Mouse (Mus musculus): ENCODE results near the gene Hist1h3b. TPM values are rescaled to one million over a fixed set of nuclear protein-coding genes. Genes with fewer than 3 reads are reported as not detected.
A peak's percentile ranks its signal among the peaks of the same experiment; 100 is the strongest.
"Not testable (repeated sequence)": the region's sequence is repeated elsewhere in the genome, so short reads cannot be mapped to it uniquely, and the experiment has no call there.

Gene Hist1h3b
- polyA plus RNA-seq, 1 experiment from 2014 or later = 15.4 TPM

- Histone ChIP-seq H3K27ac (ENCODE audit: low read depth, low read length) (peak overlapping the region; percentile 99), H3K4me2 (ENCODE audit: low read depth, low read length, severe bottlenecking) (peak overlapping the region; percentile 60)
Measured at GRCm38 (mm10) chr13:23747081-23747891, 4.8 kb upstream of the Hist1h3b start.

GRCm38 (mm10) chr13:23747892-23748288, 4.2 kb upstream of the Hist1h3b start:
- Histone ChIP-seq H3K36me3 (ENCODE audit: control insufficient read depth, insufficient read depth, low read length) (no peaks in the 10 kb centered on the region), H3K4me3 (ENCODE audit: low read depth, low read length) (no peak overlapping the region; the same call in 1 of the 2 replicates), H3K27me3 (ENCODE audit: control insufficient read depth, insufficient read depth, low read length) (no peaks in the 10 kb centered on the region), H3K27ac (ENCODE audit: low read depth, low read length) (peak overlapping the region; percentile 99), H3K4me1 (replicated peaks; ENCODE audit: control insufficient read depth, insufficient read depth, low read length) (no peaks in the 10 kb centered on the region; the same call in 1 of the 2 replicates), H3K9ac (ENCODE audit: low read length) (peak overlapping the region; percentile 72), H3K9me3 (ENCODE audit: control insufficient read depth, low read length) (no peaks in the 10 kb centered on the region), H3K4me2 (ENCODE audit: low read depth, low read length, severe bottlenecking) (peak overlapping the region; percentile 35; the same call in 1 of the 2 replicates)
- WGBS = 6% methylated on average over 4 of the region's 4 CpGs
- ATAC-seq (replicated peaks; ENCODE audit: low FRiP score) (no peak), DNase-seq (ENCODE audit: low spot score) (no peak)

More at GRCm38 (mm10) chr13:23747081-23747891, 4.8 kb upstream of the Hist1h3b start:
- ATAC-seq (replicated peaks; ENCODE audit: low FRiP score) (peak; percentile 1; the same call in 1 of the 2 replicates), DNase-seq (ENCODE audit: low spot score) (no peak)
- Histone ChIP-seq H3K9ac (ENCODE audit: low read length) (peak overlapping the region; percentile 72), H3K4me3 (ENCODE audit: low read depth, low read length) (peak overlapping the region; percentile 38), H3K36me3 (ENCODE audit: control insufficient read depth, insufficient read depth, low read length) (no peaks in the 10 kb centered on the region), H3K4me1 (replicated peaks; ENCODE audit: control insufficient read depth, insufficient read depth, low read length) (no peaks in the 10 kb centered on the region; the same call in 1 of the 2 replicates), H3K9me3 (ENCODE audit: control insufficient read depth, low read length) (no peaks in the 10 kb centered on the region), H3K27me3 (ENCODE audit: control insufficient read depth, insufficient read depth, low read length) (no peaks in the 10 kb centered on the region)
- 2% methylated on average over 13 of the region's 13 CpGs for WGBS

- WGBS = 92% methylated on average over 5 of the region's 5 CpGs
- Histone ChIP-seq H3K4me1 (replicated peaks; ENCODE audit: control insufficient read depth, insufficient read depth, low read length) (no peaks in the 10 kb centered on the region; the same call in 1 of the 2 replicates), H3K36me3 (ENCODE audit: control insufficient read depth, insufficient read depth, low read length) (no peaks in the 10 kb centered on the region), H3K9ac (ENCODE audit: low read length) (no peak overlapping the region), H3K27me3 (ENCODE audit: control insufficient read depth, insufficient read depth, low read length) (no peaks in the 10 kb centered on the region), H3K4me3 (ENCODE audit: low read depth, low read length) (no peak overlapping the region), H3K4me2 (ENCODE audit: low read depth, low read length, severe bottlenecking) (no peak overlapping the region), H3K9me3 (ENCODE audit: control insufficient read depth, low read length) (no peaks in the 10 kb centered on the region), H3K27ac (ENCODE audit: low read depth, low read length) (peak overlapping the region; percentile 97)
- DNase-seq (ENCODE audit: low spot score) (no peak), ATAC-seq (replicated peaks; ENCODE audit: low FRiP score) (no peak)
Measured at GRCm38 (mm10) chr13:23749563-23750121, 2.4 kb upstream of the Hist1h3b start.

- not testable (repeated sequence) for H3K36me3 ChIP-seq (ENCODE audit: control insufficient read depth, insufficient read depth, low read length); H3K9me3 ChIP-seq (ENCODE audit: control insufficient read depth, low read length); H3K27me3 ChIP-seq (ENCODE audit: control insufficient read depth, insufficient read depth, low read length); H3K4me1 ChIP-seq (replicated peaks; ENCODE audit: control insufficient read depth, insufficient read depth, low read length)
- H3K9ac ChIP-seq (ENCODE audit: low read length) = peak within 1 kb of the TSS; percentile 72
- peak within 1 kb of the TSS; percentile 40 for H3K4me2 ChIP-seq (ENCODE audit: low read depth, low read length, severe bottlenecking)
- ATAC-seq (replicated peaks; ENCODE audit: low FRiP score) (peak; percentile 58), DNase-seq (ENCODE audit: low spot score) (peak; percentile 89)
- WGBS = under 1% methylated on average over 27 of the region's 47 CpGs
- H3K27ac ChIP-seq (ENCODE audit: low read depth, low read length) = peak within 1 kb of the TSS; percentile 97
- peak within 1 kb of the TSS; percentile 36 for H3K4me3 ChIP-seq (ENCODE audit: low read depth, low read length)
Measured at GRCm38 (mm10) chr13:23750839-23751477, 1.1 kb upstream of the Hist1h3b start, which contains the start of gene Hist1h2ab. Gene Hist1h2ab, plus strand, starts transcription at chr13:23751126.

GRCm38 (mm10) chr13:23751478-23751956, 550 bp upstream of the Hist1h3b start:
- no peak for DNase-seq (ENCODE audit: low spot score)
- under 1% methylated on average over 11 of the region's 11 CpGs for WGBS
- H3K9ac ChIP-seq (ENCODE audit: low read length) = peak overlapping the region; percentile 72

GRCm38 (mm10) chr13:23752742-23753172, 690 bp downstream of the Hist1h3b start:
- no peak for DNase-seq (ENCODE audit: low spot score)
- no peak for ATAC-seq (replicated peaks; ENCODE audit: low FRiP score)
- Histone ChIP-seq H3K36me3 (ENCODE audit: control insufficient read depth, insufficient read depth, low read length) (no peaks in the 10 kb centered on the region), H3K9me3 (ENCODE audit: control insufficient read depth, low read length) (no peaks in the 10 kb centered on the region), H3K27me3 (ENCODE audit: control insufficient read depth, insufficient read depth, low read length) (no peaks in the 10 kb centered on the region), H3K27ac (ENCODE audit: low read depth, low read length) (peak overlapping the region; percentile 75), H3K4me2 (ENCODE audit: low read depth, low read length, severe bottlenecking) (peak overlapping the region; percentile 56), H3K4me3 (ENCODE audit: low read depth, low read length) (peak overlapping the region; percentile 32), H3K4me1 (replicated peaks; ENCODE audit: control insufficient read depth, insufficient read depth, low read length) (peaks cover 4% of the 10 kb centered on the region; the same call in 1 of the 2 replicates), H3K9ac (ENCODE audit: low read length) (peak overlapping the region; percentile 74)
- WGBS = 1% methylated on average over 6 of the region's 6 CpGs

More at GRCm38 (mm10) chr13:23751478-23751956, 550 bp upstream of the Hist1h3b start:
- Histone ChIP-seq H3K27ac (ENCODE audit: low read depth, low read length) (peak overlapping the region; percentile 97), H3K4me1 (replicated peaks; ENCODE audit: control insufficient read depth, insufficient read depth, low read length) (no peaks in the 10 kb centered on the region; the same call in 1 of the 2 replicates), H3K4me2 (ENCODE audit: low read depth, low read length, severe bottlenecking) (peak overlapping the region; percentile 40), H3K27me3 (ENCODE audit: control insufficient read depth, insufficient read depth, low read length) (no peaks in the 10 kb centered on the region), H3K36me3 (ENCODE audit: control insufficient read depth, insufficient read depth, low read length) (no peaks in the 10 kb centered on the region), H3K4me3 (ENCODE audit: low read depth, low read length) (peak overlapping the region; percentile 36), H3K9me3 (ENCODE audit: control insufficient read depth, low read length) (no peaks in the 10 kb centered on the region)
- ATAC-seq (replicated peaks; ENCODE audit: low FRiP score) = peak; percentile 31; the same call in 1 of the 2 replicates

DNA sequence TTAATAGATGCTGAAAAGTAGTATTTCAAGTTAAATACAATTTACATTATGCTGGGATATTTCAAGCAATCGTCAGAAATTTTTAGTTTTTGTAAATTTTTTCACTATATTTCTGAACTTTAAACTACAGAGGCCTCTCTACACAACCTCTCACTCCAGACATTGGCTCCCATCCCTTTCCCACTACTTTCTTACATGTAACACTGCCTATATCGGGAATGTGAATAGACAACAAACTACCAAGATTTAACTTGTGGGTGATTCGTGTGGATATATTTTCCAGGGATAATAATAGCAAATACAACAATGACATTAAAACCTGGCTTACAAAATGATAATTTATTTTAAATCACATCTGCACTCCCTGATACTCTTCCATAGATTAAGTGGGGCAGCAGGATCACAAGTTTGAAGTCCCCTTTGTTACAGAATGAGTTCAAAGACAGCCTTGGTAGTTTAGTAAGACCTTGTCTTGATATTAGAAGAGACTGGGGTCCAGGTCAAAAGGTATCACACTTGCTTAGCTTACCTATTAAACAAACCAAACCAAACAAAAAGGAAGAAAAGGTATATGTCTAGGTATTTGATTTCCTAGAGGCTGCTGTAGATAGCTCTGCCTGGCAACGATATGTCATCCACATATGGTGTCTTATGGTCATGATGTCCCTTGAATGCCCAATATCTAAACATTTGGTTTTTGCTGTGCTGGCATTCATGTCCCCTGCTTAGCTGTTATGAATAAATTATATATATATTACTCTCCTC, 1.4 kb downstream of the Hist1h3b start:
- Histone ChIP-seq H3K9me3 (ENCODE audit: control insufficient read depth, low read length) (no peaks in the 10 kb centered on the region), H3K4me3 (ENCODE audit: low read depth, low read length) (peak overlapping the region; percentile 32; the same call in 1 of the 2 replicates), H3K27ac (ENCODE audit: low read depth, low read length) (peak overlapping the region; percentile 75), H3K36me3 (ENCODE audit: control insufficient read depth, insufficient read depth, low read length) (no peaks in the 10 kb centered on the region), H3K4me1 (replicated peaks; ENCODE audit: control insufficient read depth, insufficient read depth, low read length) (0 out of 2 replicates have a peak, but pooled peaks cover 4% of the 10 kb centered on the region), H3K9ac (ENCODE audit: low read length) (peak overlapping the region; percentile 74), H3K27me3 (ENCODE audit: control insufficient read depth, insufficient read depth, low read length) (no peaks in the 10 kb centered on the region), H3K4me2 (ENCODE audit: low read depth, low read length, severe bottlenecking) (peak overlapping the region; percentile 56; the same call in 1 of the 2 replicates)
- DNase-seq (ENCODE audit: low spot score) (no peak), ATAC-seq (replicated peaks; ENCODE audit: low FRiP score) (no peak)
- WGBS = 60% methylated on average over 4 of the region's 4 CpGs
